Mouse (Mus musculus) ES-Bruce4 (cell line): ENCODE measurements around the gene Etfrf1.

Experiments used
- CTCF ChIP-seq: IDR thresholded peaks from one replicate; pipeline ENCODE4 v1.8.1; 2011; ENCODE audit warnings: low read depth, low read length
- EP300 ChIP-seq: IDR thresholded peaks from 2 replicates; pipeline ENCODE4 v1.6.1; 2011; ENCODE audit warnings: low read depth, low read length; ENCODE audit not compliant: insufficient read depth
- POLR2A ChIP-seq: IDR thresholded peaks from one replicate; pipeline ENCODE4 v1.8.1; 2011; ENCODE audit warnings: low read length; ENCODE audit not compliant: insufficient read depth

- TF ChIP-seq CTCF = no peak
- no peak for TF ChIP-seq POLR2A
- no peak for TF ChIP-seq EP300
These were observed 37.0 kb downstream of the Etfrf1 start for GRCm38 (mm10) chr6:145247886-145248285.
